Mouse (Mus musculus) kidney, adult 2 months (tissue): Measurements from ENCODE around the gene Lclat1.

Source experiments
- CTCF ChIP-seq: fragments of 200-500 bp; conservative IDR thresholded peaks from 2 replicates; pipeline ENCODE4 v1.5.1; 2011; ENCODE audit warnings: low read depth, mild to moderate bottlenecking, control low read depth, low read length, moderate library complexity, mixed read lengths; ENCODE audit not compliant: insufficient read depth, insufficient read length
- POLR2A ChIP-seq: fragments of 200-500 bp; IDR thresholded peaks from one replicate; pipeline ENCODE4 v1.6.1; 2011; ENCODE audit warnings: low read depth, low read length, control low read depth

DNA sequence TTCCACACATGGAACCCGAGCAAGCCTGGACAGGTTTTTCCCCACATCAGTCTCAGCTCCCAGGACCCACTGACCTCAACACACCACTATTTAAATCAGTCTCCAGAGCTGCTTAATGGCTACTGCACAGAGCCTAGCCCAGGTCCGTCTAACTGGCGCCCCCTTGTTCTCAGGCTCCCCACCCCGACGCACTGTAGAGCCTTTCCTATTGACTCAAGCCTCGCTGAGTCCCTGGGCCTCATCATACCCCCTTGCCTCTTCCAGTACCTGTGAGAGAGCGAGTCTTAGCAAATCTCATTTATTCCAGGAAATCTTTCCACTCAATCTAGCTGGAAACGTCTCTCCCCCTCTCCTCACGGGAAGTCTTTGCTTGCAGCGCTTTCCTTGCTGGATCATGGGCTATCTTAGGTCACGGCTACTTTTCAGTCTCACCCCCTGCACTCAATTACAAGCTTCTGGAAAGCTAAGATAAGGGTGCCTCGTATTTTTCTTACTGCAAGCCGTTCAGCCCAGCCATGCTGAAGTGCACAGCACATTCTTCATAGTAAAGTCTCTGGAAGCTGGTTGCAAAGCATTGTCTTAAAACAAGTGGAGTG is 137.4 kb downstream of the Lclat1 start:
- no peak for TF ChIP-seq CTCF
- TF ChIP-seq POLR2A, result no peak
